Comparison of ENCODE assay signal across 19 mouse cellular contexts in genomic region chr12:57624011-57624608, GRCm38 (mm10).
DNase-seq lines count a peak whose midpoint lies in the region; ATAC-seq lines count a peak whose summit lies in the region.
"Had no signal": no experiment of that assay in that cellular context is flagged by ENCODE, and none has a peak within 500 bp of the region (broad histone marks: within the 10 kb centered on the region; RNA-seq: fewer than 3 reads in every experiment).

No protein-coding gene starts in this region.

- no peaks in the 10 kb centered on the region for H3K36me3 ChIP-seq in midbrain, embryonic 10.5 days
- H3K36me3 ChIP-seq in midbrain, embryonic 15.5 days (replicated peaks) = no peaks in the 10 kb centered on the region
- H3K36me3 ChIP-seq in midbrain, embryonic 14.5 days (ENCODE audit: control insufficient read depth, insufficient read depth, low read length) = no peaks in the 10 kb centered on the region
- H3K36me3 ChIP-seq in limb, embryonic 10.5 days = no peaks in the 10 kb centered on the region
- H3K36me3 ChIP-seq: embryonic facial prominence, embryonic 15.5 days; forebrain, embryonic 12.5 days; heart, embryonic 15.5 days; lung, embryonic 15.5 days had no signal

- H3K27me3 ChIP-seq in midbrain, embryonic 10.5 days (ENCODE audit: low read depth, poor library complexity, severe bottlenecking) = no peaks in the 10 kb centered on the region
- H3K27me3 ChIP-seq in midbrain, embryonic 15.5 days (replicated peaks) = no peaks in the 10 kb centered on the region
- no peaks in the 10 kb centered on the region for H3K27me3 ChIP-seq in midbrain, embryonic 14.5 days (ENCODE audit: control insufficient read depth, insufficient read depth, low read length)
- H3K27me3 ChIP-seq in limb, embryonic 10.5 days (ENCODE audit: low read depth, poor library complexity, severe bottlenecking) = no peaks in the 10 kb centered on the region
- H3K27me3 ChIP-seq: embryonic facial prominence, embryonic 15.5 days; forebrain, embryonic 12.5 days; heart, embryonic 15.5 days; lung, embryonic 15.5 days; megakaryocyte, embryonic 14.5 days had no signal

- peak overlapping the region; percentile 4 for H3K27ac ChIP-seq in midbrain, embryonic 10.5 days (replicated peaks)
- H3K27ac ChIP-seq in midbrain, embryonic 15.5 days = no peak overlapping the region
- no peak overlapping the region for H3K27ac ChIP-seq in midbrain, embryonic 14.5 days (replicated peaks; ENCODE audit: low read depth, low read length)
- no peak overlapping the region for H3K27ac ChIP-seq in limb, embryonic 10.5 days
- H3K27ac ChIP-seq: embryonic facial prominence, embryonic 15.5 days; forebrain, embryonic 12.5 days; heart, embryonic 15.5 days; layer of hippocampus, adult 2 months; lung, embryonic 15.5 days had no signal

- WGBS in midbrain, embryonic 10.5 days = 27% methylated on average over 4 of the region's 4 CpGs
- 27% methylated on average over 4 of the region's 4 CpGs for WGBS in midbrain, embryonic 15.5 days
- 20% methylated on average over 4 of the region's 4 CpGs for WGBS in midbrain, embryonic 14.5 days
- 41% methylated on average over 4 of the region's 4 CpGs for WGBS in limb, embryonic 10.5 days

- H3K4me2 ChIP-seq in midbrain, embryonic 15.5 days = no peak overlapping the region
- H3K4me2 ChIP-seq in midbrain, embryonic 14.5 days (ENCODE audit: low read length) = no peak overlapping the region
- H3K4me2 ChIP-seq: embryonic facial prominence, embryonic 15.5 days; forebrain, embryonic 12.5 days; liver, embryonic 11.5 days; lung, embryonic 15.5 days had no signal

- no peak overlapping the region for H3K9ac ChIP-seq in midbrain, embryonic 15.5 days
- no peak overlapping the region for H3K9ac ChIP-seq in midbrain, embryonic 14.5 days (replicated peaks; ENCODE audit: low read length)
- H3K9ac ChIP-seq: embryonic facial prominence, embryonic 15.5 days; forebrain, embryonic 12.5 days; heart, embryonic 15.5 days; lung, embryonic 15.5 days had no signal

- no peak for ATAC-seq in midbrain, embryonic 15.5 days (replicated peaks)
- peak; percentile 62 for ATAC-seq in midbrain, embryonic 14.5 days (ENCODE audit: low FRiP score, low TSS enrichment)

- no peak overlapping the region for H3K4me3 ChIP-seq in midbrain, embryonic 10.5 days
- no peak overlapping the region for H3K4me3 ChIP-seq in midbrain, embryonic 15.5 days
- H3K4me3 ChIP-seq in midbrain, embryonic 14.5 days (replicated peaks; ENCODE audit: low read depth, low read length) = no peak overlapping the region
- H3K4me3 ChIP-seq in limb, embryonic 10.5 days = no peak overlapping the region
- H3K4me3 ChIP-seq: embryonic facial prominence, embryonic 15.5 days; forebrain, embryonic 12.5 days; heart, embryonic 15.5 days; layer of hippocampus, adult 2 months; lung, embryonic 15.5 days; megakaryocyte, embryonic 14.5 days had no signal

- no peaks in the 10 kb centered on the region for H3K9me3 ChIP-seq in midbrain, embryonic 10.5 days (replicated peaks)
- H3K9me3 ChIP-seq in midbrain, embryonic 15.5 days = no peaks in the 10 kb centered on the region
- no peaks in the 10 kb centered on the region for H3K9me3 ChIP-seq in midbrain, embryonic 14.5 days (ENCODE audit: control insufficient read depth, low read length)
- H3K9me3 ChIP-seq in limb, embryonic 10.5 days (replicated peaks) = no peaks in the 10 kb centered on the region
- H3K9me3 ChIP-seq: embryonic facial prominence, embryonic 15.5 days; forebrain, embryonic 12.5 days; heart, embryonic 15.5 days; lung, embryonic 15.5 days; megakaryocyte, embryonic 14.5 days had no signal

- H3K4me1 ChIP-seq in midbrain, embryonic 10.5 days = peaks cover 10% of the 10 kb centered on the region
- no peaks in the 10 kb centered on the region for H3K4me1 ChIP-seq in midbrain, embryonic 15.5 days
- no peaks in the 10 kb centered on the region for H3K4me1 ChIP-seq in midbrain, embryonic 14.5 days (ENCODE audit: control insufficient read depth, insufficient read depth, low read length)
- H3K4me1 ChIP-seq in limb, embryonic 10.5 days = no peaks in the 10 kb centered on the region
- H3K4me1 ChIP-seq: embryonic facial prominence, embryonic 15.5 days; heart, embryonic 15.5 days; lung, embryonic 15.5 days; megakaryocyte, embryonic 14.5 days had no signal

- DNase-seq in embryo, embryonic 9.5 days (ENCODE audit: extremely low spot score) = peak; percentile 2
- DNase-seq in embryo, embryonic 10.5 days (ENCODE audit: low spot score) = no peak
- peak; percentile 12 for DNase-seq in midbrain, embryonic 10.5 days (ENCODE audit: low spot score)
- no peak for DNase-seq in midbrain, embryonic 14.5 days
- DNase-seq in urinary bladder, postnatal 25 days (ENCODE audit: low spot score) = peak; percentile 20
- no peak for DNase-seq in right cerebral cortex, adult 2 months (ENCODE audit: low spot score in 2 of 2)
- no peak for DNase-seq in limb, embryonic 10.5 days (ENCODE audit: low spot score)
- DNase-seq: adrenal gland, adult 2 months; cerebellum, postnatal 14 days; gastrocnemius, postnatal 14 days; left cerebral cortex, postnatal 4 days had no signal

Comparison
In these comparisons a context has a peak if more than half of its experiments do, and no peak if none do; other contexts are left out.
1. DNase-seq: peak in embryo, embryonic 9.5 days (single experiment), midbrain, embryonic 10.5 days (single experiment) and urinary bladder, postnatal 25 days (single experiment); none in embryo, embryonic 10.5 days (single experiment), midbrain, embryonic 14.5 days (single experiment), right cerebral cortex, adult 2 months (0 of 2) and limb, embryonic 10.5 days (single experiment).